Mouse (Mus musculus) testis, postnatal 10 days (tissue): ENCODE measurements at regions not wholly inside any gene's neighbourhood (a gene's known extent, or its start where the extent isn't known, plus 50 kb on each side); places are given as distances from the start of the nearest gene placed in this dataset.

Experiments
- DNase-seq: peaks from one replicate; pipeline ENCODE4 v3.0.0; 2021; ENCODE audit warnings: low spot score

DNA sequence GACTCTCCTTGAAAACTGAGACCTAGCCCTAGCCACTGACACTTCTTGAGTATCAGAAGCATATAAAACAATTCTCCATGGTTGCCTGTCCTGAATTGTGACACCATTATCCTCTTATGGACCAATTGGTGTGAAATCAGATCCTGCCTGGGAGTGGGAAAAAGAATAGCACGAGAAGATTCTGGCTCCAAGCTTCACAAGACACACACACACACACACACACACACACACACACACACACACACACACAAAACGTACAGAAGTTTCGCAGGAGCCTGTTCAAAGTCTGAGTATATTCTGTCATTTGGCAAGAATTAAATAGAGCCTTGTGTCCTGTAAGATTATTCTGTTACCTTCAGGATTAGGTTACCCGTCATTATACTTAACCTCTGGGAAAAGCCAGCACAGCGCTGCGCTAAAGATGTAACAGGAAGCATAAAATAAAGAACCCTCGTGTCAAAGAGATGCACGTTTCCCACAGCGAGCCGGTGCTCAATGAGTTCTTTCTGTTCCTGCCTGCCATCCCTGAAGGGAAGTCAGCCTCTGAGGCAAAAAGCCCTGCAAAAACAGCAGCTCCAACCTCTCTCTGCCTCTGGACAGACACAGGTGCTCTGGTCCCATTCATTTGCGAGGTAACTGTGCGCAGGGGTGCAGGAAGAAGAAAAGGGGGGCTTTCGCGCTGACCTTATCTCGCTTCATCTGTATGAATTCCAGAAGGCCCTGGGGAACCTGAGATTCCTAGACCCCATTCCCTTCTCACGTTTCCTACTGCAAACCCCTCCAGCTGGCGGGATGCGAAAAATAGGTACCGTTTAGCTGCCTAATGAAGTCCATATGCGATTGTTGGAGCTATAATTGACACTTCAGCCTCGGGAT is 178.4 kb upstream of the Elac2 start:
- no peak for DNase-seq

GRCm38 (mm10) chr11:64801351-64801750 is 177.5 kb upstream of the Elac2 start:
- no peak for DNase-seq

GRCm38 (mm10) chr11:64805567-64805966 is 173.3 kb upstream of the Elac2 start:
- DNase-seq = no peak

GRCm38 (mm10) chr11:64812408-64812807 is 166.4 kb upstream of the Elac2 start:
- no peak for DNase-seq

GRCm38 (mm10) chr11:64829429-64829828 is 149.4 kb upstream of the Elac2 start:
- no peak for DNase-seq

- no peak for DNase-seq
Measured at GRCm38 (mm10) chr11:64832453-64832852, 146.4 kb upstream of the Elac2 start.

GRCm38 (mm10) chr11:64833786-64834185 is 145.1 kb upstream of the Elac2 start:
- DNase-seq = peak; percentile 42

DNA sequence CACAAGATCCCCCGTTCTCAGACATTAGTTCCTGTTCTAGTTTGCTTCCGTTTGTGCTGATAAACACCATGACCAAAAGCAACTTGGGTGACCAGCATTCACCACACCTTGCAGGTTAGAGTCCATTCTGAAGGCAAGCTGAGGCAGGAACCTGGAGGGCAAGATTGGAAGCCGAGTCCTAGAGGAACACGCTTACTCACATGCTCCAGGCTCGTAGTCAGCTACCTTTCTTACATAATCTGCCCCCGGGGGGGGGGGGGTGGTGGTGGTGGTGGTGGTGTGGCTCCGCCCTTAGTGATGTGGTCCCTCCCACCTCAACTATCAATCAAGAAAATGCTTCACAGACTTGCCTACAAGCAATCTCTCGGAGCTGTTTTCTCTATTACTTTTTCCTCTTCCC is 142.1 kb upstream of the Elac2 start:
- DNase-seq = no peak

DNA sequence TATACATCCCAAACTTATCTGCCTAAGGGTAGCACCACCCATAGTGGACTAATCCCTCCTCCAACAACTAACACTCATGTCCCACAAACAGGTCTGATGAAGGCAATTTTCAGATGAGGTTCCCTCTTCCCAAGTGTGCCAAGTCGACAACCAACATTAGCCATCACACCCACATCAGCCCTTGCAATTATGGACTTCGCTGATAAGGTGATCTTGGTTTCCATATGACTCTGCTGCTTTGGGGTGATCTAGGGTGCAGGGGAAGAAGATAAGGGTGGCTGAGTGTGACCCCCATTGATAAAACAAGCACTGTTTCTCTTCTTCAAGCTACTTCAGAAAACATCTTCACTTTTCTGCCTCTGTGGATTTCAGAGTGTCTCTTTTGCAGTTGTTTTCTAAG is 137.7 kb upstream of the Elac2 start:
- no peak for DNase-seq

DNA sequence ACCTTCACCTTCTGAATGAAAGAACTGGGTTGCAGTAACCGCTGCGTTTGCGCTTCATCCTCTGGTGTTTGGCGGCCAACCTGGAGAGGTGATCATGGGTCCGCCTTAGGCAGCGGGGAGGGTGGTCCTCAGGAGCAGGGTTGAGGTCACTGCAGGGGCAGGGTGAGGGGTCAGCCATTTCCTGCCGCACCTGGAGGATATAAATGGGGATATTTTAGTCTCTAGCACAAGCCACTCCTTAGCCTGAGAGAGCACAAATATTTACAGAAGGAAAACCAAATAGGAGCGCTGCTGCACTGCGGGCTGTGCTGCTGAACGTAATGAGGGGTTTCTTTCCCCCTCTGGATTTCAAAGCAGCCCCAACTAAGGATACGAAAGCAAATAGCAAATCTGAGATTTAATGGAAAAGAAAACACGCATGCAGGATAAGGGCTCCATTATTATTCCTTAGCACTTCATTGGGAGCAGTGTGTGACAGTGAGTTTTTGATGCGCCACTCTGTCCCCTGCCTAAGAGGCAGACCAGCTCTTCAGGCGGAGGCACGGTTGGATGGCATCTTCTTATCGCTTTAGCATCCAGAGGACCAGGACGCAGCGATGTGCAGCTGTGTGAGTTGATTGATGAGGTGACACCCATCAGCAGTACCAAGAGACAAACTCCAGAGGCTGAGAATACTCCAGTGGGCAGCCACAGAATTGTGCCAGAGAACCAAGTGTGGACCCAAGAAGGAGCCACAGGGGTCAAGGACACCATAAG is 135.9 kb upstream of the Elac2 start:
- no peak for DNase-seq

- DNase-seq = no peak
Measured at GRCm38 (mm10) chr11:64846577-64847147, 132.2 kb upstream of the Elac2 start.

DNA sequence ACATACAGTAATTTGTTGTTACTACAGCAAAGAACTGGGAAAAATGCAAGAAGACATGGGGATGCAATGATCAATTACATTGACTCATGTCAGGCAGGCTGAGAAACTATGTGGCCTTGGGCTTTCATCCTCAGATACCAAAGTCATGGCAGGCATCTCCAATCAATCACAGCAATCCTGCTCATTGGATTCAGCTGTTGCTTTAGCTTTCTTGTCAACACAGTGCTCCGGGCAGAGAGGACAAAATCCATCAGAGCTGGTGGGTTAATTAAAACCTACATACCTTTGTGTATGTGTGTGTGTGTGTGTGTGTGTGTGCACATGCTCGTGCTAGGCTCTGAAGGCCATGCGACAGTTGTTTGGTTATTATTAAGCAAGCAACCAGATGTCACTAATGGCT is 119.2 kb upstream of the Elac2 start:
- no peak for DNase-seq

DNA sequence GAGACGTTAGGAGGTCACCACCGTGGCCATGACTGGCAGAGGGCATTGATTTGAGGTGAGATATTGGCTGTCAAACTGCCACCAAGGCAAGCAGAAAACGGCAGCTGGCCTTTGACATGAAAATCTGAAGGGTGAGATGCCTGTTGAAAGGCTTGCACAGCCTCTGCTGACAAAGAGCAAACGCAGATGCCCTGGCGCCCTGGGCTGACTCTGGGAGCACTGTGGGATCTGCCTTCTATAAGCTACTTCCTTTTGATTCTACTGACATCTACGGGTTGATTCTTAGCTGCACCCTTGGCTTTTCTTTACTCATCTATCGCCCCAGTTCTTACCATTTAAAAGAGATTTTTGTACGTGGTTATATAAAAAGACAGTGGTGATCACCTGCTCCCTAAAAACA is 98.2 kb upstream of the Elac2 start:
- DNase-seq = no peak

DNA sequence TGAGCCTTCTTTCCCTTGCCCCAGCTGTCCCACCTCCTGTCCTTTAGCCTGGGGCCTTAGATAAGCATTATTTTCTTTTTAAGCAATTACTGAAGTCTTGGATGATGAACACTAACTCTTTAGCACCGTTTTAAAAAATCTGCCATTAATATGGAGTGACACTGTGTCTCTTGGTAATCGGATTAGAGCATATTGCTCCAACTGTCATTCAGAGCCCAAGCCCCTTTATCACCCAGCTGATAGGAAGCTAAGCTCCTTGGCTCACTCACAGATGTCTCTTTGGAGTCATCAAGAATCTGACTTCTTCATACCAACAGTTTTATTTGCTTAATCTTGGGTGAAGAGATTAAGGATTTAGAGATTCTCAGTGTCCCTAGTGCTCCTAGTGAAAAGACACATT is 94.3 kb upstream of the Elac2 start:
- DNase-seq = no peak

GRCm38 (mm10) chr11:64889335-64890020 is 89.4 kb upstream of the Elac2 start:
- DNase-seq = no peak

DNA sequence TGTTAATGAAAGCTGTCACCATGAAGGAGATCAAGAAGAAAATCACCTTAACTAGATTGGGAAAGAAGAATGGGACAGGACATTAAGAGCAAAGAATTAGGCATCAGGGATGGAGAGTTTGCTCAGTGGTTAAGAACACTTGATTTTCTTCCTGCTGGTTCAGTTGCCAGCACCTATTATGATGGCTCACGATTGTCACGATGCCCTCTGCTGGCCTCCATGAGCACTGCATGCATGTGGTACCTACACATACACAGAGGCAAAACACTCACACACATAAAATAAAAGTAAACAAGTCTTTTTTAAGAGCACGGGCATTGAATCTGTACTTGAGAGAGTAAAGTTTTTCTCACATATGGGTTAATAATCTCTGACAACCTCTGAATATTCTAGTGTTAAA is 88.1 kb upstream of the Elac2 start:
- DNase-seq = peak; percentile 53

- no peak for DNase-seq
Measured at GRCm38 (mm10) chr11:64895804-64896466, 82.9 kb upstream of the Elac2 start.

GRCm38 (mm10) chr11:64898758-64899586 is 79.9 kb upstream of the Elac2 start:
- peak; percentile 85 for DNase-seq

GRCm38 (mm10) chr11:64899587-64900278 is 79.1 kb upstream of the Elac2 start:
- no peak for DNase-seq

DNA sequence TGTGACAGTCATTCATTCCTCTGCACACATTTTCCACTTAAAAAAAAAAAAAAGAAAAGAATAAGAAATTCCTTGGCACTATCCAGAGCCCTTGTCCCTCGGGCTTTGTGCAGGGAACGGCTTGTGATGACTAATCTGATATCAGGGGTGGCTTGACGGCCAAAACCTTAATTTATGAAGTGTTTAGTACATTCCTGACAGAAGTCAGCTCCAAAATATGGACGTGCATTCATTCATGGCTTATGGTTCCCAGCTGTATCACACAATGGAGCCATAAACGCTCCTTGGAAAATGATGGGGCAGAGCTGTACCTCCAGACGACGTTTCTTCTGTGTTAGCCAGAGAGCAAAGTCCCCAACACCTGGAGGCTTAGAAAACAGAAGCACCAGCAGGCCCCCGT is 62.1 kb upstream of the Elac2 start:
- no peak for DNase-seq
